Mouse (Mus musculus): ENCODE data around the gene Olfr1367.

The Olfr1367 gene

GRCm38 (mm10) chr13:21346610-21347009, at the start of gene Olfr1367:
Olfr1367 (plus strand) TSS chr13:21346910.
- DNase-seq, result no peak

GRCm38 (mm10) chr13:21298557-21298956, 48.2 kb upstream of the Olfr1367 start:
- DNase-seq, result no peak

- no peak for DNase-seq
Observed at GRCm38 (mm10) chr13:21304483-21305066, 42.1 kb upstream of the Olfr1367 start.

- DNase-seq, result no peak
Observed at GRCm38 (mm10) chr13:21309788-21310187, 36.9 kb upstream of the Olfr1367 start.

- no peak for DNase-seq
Observed at GRCm38 (mm10) chr13:21311926-21312325, 34.8 kb upstream of the Olfr1367 start, which contains the start of gene Gpx6. Gpx6 (plus strand) TSS chr13:21312125.

- DNase-seq, result no peak
Observed at GRCm38 (mm10) chr13:21312854-21313253, 33.9 kb upstream of the Olfr1367 start.

- DNase-seq, result no peak
Observed at GRCm38 (mm10) chr13:21313903-21314302, 32.8 kb upstream of the Olfr1367 start.

GRCm38 (mm10) chr13:21320262-21320661, 26.4 kb upstream of the Olfr1367 start:
- DNase-seq, result no peak

GRCm38 (mm10) chr13:21321890-21322494, 24.7 kb upstream of the Olfr1367 start:
- DNase-seq, result no peak

- DNase-seq, result peak; percentile 56
Observed at GRCm38 (mm10) chr13:21322509-21323375, 24.0 kb upstream of the Olfr1367 start.

GRCm38 (mm10) chr13:21323405-21323804, 23.3 kb upstream of the Olfr1367 start:
- no peak for DNase-seq

- DNase-seq, result no peak
Observed at GRCm38 (mm10) chr13:21326191-21326590, 20.5 kb upstream of the Olfr1367 start.

- DNase-seq, result peak; percentile 70
Observed at GRCm38 (mm10) chr13:21326657-21327211, 20.0 kb upstream of the Olfr1367 start.

- DNase-seq, result no peak
Observed at GRCm38 (mm10) chr13:21327424-21327823, 19.3 kb upstream of the Olfr1367 start.

- no peak for DNase-seq
Observed at GRCm38 (mm10) chr13:21350593-21350992, 3.9 kb downstream of the Olfr1367 start.

- peak; percentile 85 for DNase-seq
Observed at GRCm38 (mm10) chr13:21362621-21363248, 16.0 kb downstream of the Olfr1367 start, which contains the start of gene Zscan12. Zscan12 (plus strand) TSS chr13:21362820.

GRCm38 (mm10) chr13:21363719-21364118, 17.0 kb downstream of the Olfr1367 start:
- no peak for DNase-seq

GRCm38 (mm10) chr13:21366635-21367034, 19.9 kb downstream of the Olfr1367 start:
- DNase-seq, result no peak

GRCm38 (mm10) chr13:21372700-21373099, 26.0 kb downstream of the Olfr1367 start:
- no peak for DNase-seq

- no peak for DNase-seq
Observed at GRCm38 (mm10) chr13:21377773-21378172, 31.1 kb downstream of the Olfr1367 start.

- no peak for DNase-seq
Observed at GRCm38 (mm10) chr13:21395211-21395610, 48.5 kb downstream of the Olfr1367 start.

- DNase-seq, result no peak
Observed at GRCm38 (mm10) chr13:21395623-21396022, 48.9 kb downstream of the Olfr1367 start.

GRCm38 (mm10) chr13:21396048-21396447, 49.3 kb downstream of the Olfr1367 start:
- DNase-seq, result peak; percentile 20
